Mouse (Mus musculus): ENCODE results near the gene Edrf1.

Gene Edrf1

GRCm38 (mm10) chr7:133637361-133638305 lies at the start of gene Edrf1:
Edrf1 (plus strand) TSS chr7:133637543.
- DNase-seq, result peak; percentile 99

GRCm38 (mm10) chr7:133591750-133592149 lies 45.6 kb upstream of the Edrf1 start:
- DNase-seq, result no peak

- DNase-seq, result no peak
These were observed 36.8 kb upstream of the Edrf1 start for GRCm38 (mm10) chr7:133600558-133600957.

GRCm38 (mm10) chr7:133602058-133602457 lies 35.3 kb upstream of the Edrf1 start, which contains the start of gene Tex36:
Tex36 (minus strand) TSS chr7:133602158.
- no peak for DNase-seq

GRCm38 (mm10) chr7:133603156-133603555 lies 34.2 kb upstream of the Edrf1 start:
- peak; percentile 39 for DNase-seq

- no peak for DNase-seq
These were observed 32.8 kb upstream of the Edrf1 start for GRCm38 (mm10) chr7:133604427-133605081.

- no peak for DNase-seq
These were observed 30.0 kb upstream of the Edrf1 start for GRCm38 (mm10) chr7:133607331-133607730.

GRCm38 (mm10) chr7:133607883-133608575 lies 29.3 kb upstream of the Edrf1 start:
- no peak for DNase-seq

- DNase-seq, result no peak
These were observed 28.6 kb upstream of the Edrf1 start for GRCm38 (mm10) chr7:133608631-133609340.

- DNase-seq, result no peak
These were observed 27.8 kb upstream of the Edrf1 start for GRCm38 (mm10) chr7:133609585-133609984.

GRCm38 (mm10) chr7:133612981-133613380 lies 24.4 kb upstream of the Edrf1 start:
- no peak for DNase-seq

GRCm38 (mm10) chr7:133620721-133621120 lies 16.6 kb upstream of the Edrf1 start:
- peak; percentile 45 for DNase-seq

- DNase-seq, result no peak
These were observed 14.1 kb upstream of the Edrf1 start for GRCm38 (mm10) chr7:133623226-133623625.

- DNase-seq, result no peak
These were observed 10.0 kb upstream of the Edrf1 start for GRCm38 (mm10) chr7:133627184-133627936.

GRCm38 (mm10) chr7:133630821-133631220 lies 6.5 kb upstream of the Edrf1 start:
- DNase-seq, result no peak

GRCm38 (mm10) chr7:133632476-133632875 lies 4.9 kb upstream of the Edrf1 start:
- DNase-seq, result peak; percentile 70

GRCm38 (mm10) chr7:133634932-133635650 lies 2.3 kb upstream of the Edrf1 start:
- DNase-seq, result no peak

- DNase-seq, result peak; percentile 92
These were observed 498 bp upstream of the Edrf1 start for GRCm38 (mm10) chr7:133636738-133637352.

GRCm38 (mm10) chr7:133638306-133638705 lies 963 bp downstream of the Edrf1 start:
- DNase-seq, result peak; percentile 58

GRCm38 (mm10) chr7:133638821-133639220 lies 1.5 kb downstream of the Edrf1 start:
- DNase-seq, result no peak

GRCm38 (mm10) chr7:133645716-133646115 lies 8.4 kb downstream of the Edrf1 start:
- DNase-seq, result no peak
